Mouse (Mus musculus): ENCODE measurements around the gene Auts2.

GRCm38 (mm10) chr5:132186221-132186620 lies 356.9 kb downstream of the Auts2 start:
- TF ChIP-seq CTCF (IDR thresholded peaks at IDR 0.05) (no peak), EP300 (IDR thresholded peaks at IDR 0.05) (no peak)

All from lung, postnatal 0 days (tissue).